Mouse (Mus musculus) frontal cortex, adult 2 months (tissue): ENCODE results near the gene Fgfr2. TPM values are rescaled to one million over a fixed set of nuclear protein-coding genes. Genes with fewer than 3 reads are reported as not detected.

ENCODE experiments used
- DNase-seq, 2 experiments: peaks; one replicate each; pipeline ENCODE4 v3.0.0; 2022; ENCODE audit warnings: low spot score in 1 of 2; ENCODE audit errors: extremely low spot score in 1 of 2
- polyA plus RNA-seq: library from polyadenylated mRNA; depleted of rRNA; stranded (reverse); fragments of >200 nt; gene quantifications from 2 replicates; pipeline ENCODE4 v1.2.3, GENCODE M21; 2012

Fgfr2 gene
- polyA plus RNA-seq, 1 experiment = 69.6 TPM

DNA sequence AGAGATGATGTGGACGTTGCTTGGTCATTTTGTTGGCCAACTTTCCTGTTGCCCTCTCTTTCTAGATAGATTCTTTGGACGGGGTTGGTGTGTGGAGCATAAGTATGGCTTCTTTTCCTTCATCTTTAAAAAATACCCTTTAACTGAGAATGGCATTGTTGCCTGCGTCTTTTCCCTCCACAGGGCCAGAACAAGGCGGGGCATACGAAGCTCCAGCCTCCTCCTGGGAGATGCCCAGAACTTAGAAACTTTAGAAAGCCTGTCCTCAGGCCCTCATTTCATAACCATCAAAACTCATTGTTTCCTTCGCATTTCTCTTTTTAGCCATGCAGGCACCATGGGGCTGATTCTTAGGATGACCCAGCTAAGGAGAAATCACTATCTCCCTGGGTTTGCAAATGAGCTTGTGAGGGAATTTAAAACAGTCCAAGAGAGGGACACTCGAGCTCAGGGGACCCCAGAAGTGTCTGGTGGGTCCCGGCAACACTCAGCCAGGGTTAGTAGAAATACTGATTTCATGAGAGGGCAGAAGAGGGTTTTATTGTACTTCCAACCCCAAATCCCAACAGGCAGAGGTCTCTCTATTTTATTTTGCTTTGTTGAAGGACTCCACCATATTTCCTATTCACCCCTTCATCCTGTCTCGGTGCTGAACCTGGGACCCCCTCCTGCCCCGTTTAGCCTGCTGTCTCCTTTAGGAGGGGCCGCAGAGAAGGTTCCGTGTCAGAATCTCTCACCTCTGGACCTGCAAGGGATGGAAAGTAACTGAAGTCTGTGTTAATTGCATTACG lies 2754.9 kb downstream of the Fgfr2 start:
- no peak for DNase-seq

DNA sequence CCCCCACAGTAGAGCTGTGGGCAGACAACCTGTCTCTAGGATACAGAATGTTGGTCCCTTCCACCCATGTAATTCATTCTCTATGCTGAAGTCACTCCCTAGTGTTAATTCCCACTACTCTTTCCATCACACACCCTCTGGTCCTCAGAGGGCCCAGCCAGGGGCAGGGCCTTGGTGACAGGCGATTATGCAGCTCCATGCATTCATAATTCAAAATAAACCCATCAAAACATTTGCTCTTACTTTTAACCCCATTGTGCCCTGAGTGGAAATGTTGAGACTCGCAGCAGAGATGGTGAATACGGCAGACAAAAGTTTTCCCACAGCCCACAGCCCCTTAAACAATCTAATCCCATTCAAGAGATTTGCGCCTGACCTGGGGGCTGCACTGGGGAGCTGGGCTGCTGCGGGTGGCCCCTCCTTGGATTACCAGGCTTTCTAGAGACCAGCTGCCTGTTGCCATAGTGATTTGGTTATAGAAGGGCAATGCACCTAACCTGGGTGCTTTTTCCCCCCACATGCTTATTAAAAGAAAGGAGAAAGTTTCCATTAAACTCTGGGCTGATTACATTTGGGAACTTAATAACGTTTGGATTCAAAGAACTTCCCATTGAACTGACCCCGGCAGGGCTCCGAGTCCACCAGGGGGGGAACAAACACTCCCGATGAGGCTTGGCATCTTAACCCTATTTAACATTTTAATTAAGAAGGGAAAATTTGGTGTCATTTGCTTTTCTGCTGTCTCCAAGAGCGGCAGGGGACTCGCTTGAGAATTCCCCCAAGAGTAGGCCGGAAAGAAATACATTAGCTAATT lies 2755.7 kb downstream of the Fgfr2 start:
- DNase-seq = no peak

DNA sequence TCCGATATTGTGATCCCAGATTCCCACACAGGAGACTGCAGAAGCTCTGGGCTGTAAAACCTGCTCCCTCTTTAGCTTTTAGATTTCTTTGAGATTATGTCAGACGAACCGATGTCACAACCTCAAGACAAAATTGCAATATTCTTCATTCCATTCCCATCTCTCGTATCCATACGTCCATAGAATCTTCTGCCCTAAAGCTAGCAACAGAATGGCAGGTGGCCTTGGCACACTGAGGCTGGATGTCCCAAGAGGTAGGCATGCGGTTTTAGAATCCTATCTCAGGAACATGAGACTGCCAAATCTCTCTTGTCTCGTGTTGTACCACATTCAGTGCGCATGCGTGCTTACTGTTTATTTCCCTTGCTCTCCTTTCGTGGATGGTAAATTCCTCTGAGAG lies 2757.4 kb downstream of the Fgfr2 start:
- DNase-seq = no peak

DNA sequence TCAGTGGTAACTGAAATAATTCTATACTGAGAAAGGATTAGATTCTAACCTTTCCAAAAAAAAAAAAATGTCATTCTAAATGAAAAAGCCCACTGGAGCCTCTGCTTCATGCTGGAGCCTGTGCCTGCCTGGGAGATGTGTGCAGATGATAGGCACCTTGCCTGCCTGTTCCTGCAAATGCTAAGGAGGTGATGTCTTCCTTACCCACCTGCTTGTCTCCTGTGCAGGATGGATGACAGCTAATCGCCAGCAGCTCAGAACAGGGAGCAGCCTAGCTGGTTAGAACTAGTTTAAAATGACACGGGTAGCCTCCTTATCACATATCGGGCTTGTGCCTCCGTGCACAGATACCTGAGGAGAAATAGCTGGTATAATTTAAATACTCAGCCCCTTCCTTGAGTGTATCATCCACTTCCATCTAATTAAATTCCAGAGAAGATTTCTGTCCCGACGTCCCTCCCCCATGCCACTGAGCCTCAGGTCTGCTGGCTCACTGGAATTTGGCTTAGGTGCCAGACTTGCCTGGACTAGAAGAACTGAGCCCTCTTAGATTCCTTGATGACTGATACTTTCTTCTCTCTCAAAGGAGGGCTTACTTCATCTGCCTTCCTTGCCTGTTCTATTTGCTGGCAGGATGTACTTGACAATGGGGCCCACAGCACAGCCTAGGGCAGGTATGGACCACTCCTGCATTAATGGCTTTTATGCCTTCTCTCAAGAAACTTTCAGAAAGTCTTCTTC lies 2782.6 kb downstream of the Fgfr2 start:
- DNase-seq = no peak

DNA sequence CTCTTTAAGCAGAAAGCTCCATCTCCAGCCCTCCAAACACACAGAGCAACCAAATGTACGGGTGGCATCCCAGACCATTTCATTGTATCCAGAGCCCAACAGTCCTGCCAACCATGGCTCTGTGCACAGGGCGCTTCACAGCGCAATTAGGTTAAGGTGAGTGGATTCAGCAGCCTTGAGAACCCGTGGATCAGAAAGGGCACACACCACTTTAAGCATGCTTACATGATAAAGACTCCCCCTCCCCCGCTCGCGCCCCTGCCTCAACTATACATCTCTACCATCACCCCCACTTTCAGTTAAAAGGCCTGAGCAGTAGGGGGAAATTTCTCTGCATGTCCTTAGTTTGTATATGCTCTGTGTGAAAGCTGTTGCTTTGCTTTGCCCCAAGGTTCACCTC lies 2785.5 kb downstream of the Fgfr2 start:
- no peak for DNase-seq

DNA sequence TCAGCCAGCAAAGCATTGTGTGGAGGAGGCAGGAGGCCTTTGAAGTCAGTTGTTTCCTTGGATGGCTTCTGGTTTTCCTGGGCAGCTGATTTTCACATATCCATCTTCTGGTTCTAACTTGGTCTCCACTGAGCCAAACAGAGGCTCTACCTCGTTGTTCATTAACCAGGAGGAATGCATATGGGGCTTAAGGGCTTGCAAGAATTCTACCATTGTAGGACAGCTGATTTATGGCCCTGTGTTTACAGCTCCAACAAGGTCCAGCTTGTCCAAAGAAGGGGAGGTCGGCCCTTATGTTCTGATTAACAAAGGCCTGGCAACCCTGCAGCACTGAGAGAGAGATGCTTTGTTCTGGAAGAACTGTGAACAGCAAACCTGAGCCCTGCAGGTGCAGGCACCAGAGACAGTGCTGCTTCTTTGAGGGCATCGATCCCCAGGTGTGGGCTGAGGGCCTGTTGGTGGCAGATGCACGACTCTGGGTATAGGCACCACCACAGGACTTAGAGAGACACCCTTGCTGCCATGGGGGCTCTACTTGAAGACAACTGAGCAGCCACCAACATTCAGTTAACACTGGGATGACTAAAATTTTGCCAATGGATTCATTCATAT lies 2787.6 kb downstream of the Fgfr2 start:
- no peak for DNase-seq

DNA sequence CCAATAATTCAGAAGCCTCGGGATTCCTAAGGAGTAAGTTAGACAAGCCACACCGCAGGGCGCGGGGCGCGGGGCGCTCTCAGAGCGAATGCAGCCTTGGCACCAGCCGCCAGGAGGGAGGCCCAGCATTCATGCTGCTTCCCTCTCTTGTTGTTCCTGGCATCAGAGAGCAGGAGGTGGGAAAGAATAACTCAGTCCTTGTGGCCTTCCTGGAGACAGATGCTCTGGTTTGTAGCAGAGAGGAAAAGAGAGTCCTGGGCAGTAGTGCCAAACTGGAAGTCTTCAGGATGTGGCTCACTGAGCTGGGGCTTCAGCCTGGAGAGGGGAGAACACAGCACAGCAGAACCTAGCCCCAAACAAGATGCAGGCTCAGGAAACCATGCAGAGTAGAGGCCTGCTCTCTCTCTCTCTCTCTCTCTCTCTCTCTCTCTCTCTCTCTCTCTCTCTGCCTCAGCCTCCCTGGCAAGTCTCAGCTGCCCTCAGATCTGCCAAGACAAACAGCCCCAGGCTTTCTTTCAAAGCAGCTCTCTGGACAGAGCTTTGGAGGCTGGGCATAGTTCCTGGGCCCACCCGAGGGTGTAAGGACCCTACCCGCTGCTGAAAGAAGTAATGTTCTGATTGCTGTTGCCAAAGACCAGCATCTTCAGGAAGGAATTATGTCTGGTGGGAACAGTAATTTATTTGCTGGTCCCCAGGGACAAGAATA lies 2790.5 kb downstream of the Fgfr2 start:
- no peak for DNase-seq

DNA sequence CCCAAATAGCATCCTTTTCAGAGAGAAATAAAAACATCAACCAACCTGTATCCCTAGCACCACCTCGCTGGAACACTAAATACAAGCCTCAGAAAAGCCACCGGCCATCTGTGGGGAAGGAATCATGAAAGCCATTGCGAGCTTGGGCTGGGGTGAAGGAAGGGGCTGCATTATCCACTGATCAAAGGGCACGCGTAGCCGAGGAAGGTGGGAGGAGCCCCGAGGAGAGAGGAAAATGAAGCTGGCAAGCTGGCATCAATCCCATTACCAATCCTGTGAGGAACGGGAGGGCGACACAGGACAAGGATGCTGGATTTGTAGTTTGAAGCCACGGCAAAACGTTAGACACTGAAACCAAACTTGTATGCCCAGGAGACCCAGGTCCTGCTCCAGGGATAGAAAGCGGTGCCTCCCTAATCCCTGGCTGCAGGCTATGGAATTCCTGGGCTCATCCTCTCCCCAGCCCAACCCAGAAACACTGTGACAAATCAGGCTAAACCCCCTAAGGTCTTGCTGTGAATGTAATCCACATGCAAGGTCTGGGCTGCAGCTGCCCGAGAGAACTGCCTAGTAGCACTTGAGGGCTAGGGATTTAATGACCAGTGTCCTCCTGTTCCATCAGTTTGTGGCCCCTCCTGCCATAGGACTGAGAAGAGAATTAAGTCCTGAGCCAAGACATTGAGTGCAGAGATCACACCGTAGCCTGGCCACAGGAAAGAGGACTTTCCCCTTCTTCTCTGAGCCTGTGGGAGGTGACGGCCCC lies 2795.4 kb downstream of the Fgfr2 start:
- DNase-seq = no peak

DNA sequence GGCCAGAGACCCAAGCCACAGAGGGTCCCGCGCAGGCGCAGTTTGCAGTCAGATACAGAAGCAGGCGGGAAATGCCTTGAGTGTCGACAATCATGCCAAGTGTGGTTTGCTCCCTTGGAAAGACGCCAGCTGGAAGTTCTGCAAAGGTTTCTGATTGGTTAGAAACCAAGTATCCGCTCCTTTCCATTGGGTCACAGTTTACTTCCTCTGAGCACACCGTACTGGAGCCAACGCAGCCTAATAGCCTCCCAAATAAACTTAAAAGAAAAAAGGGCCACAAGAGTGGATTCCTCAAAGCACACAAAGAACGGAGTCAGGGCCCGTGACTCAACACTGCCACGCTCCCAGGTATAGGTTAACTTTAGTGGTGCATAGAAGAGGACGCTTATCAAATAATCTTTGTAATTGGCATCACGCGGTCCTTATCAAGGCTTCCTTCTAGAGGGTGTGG lies 2797.1 kb downstream of the Fgfr2 start:
- no peak for DNase-seq

DNA sequence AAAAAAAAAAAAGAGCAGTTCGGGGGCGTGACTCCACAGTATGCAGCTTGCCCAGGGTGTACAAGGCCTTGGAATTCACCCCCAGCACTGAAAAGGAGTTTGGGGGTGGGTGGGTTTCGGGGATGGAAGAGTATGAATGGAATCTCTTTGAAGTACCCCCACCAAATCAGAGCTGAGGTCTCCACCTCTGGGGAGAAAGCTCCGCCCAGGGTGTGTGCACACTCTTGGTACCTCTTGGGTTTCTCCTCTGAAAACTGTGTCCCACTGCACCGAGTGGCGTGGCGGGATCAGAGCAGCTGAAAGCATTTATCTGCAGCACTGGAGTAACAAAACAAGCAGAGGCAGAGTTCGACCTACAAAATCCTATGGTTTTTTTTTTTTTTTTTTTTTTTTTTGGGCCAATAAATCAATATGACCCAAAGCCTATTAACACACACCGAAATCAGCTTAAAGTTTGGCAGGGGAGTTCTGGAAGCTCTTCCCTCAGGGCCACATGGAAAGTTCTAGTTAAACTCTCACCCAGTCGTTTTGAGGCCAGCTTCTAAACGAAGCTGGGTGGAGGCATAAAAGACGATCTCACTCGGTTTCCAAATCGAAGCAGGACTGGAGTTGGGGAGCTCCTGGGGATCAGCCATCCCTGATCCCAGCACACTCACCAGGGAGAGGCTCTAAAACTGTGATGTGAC lies 2798.3 kb downstream of the Fgfr2 start:
- DNase-seq = no peak

DNA sequence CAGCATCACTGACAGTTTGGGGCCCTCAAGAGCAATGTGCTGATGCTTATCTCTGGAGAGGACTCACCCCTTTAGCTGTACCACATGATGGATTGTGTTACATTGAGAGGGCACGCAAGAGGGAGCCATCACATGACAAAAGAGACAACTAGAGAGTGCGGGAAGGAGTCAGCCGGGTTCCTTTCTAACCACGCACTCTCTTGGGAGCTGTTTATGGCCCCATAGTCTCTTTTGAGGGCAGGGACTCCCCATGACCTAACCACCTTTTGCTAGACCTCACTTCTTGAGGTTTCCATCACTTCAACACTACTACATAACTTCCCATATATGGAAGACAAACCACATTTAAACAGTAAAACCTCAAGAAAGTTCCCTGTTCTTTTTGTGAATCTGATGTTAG lies 2799.4 kb downstream of the Fgfr2 start:
- no peak for DNase-seq

DNA sequence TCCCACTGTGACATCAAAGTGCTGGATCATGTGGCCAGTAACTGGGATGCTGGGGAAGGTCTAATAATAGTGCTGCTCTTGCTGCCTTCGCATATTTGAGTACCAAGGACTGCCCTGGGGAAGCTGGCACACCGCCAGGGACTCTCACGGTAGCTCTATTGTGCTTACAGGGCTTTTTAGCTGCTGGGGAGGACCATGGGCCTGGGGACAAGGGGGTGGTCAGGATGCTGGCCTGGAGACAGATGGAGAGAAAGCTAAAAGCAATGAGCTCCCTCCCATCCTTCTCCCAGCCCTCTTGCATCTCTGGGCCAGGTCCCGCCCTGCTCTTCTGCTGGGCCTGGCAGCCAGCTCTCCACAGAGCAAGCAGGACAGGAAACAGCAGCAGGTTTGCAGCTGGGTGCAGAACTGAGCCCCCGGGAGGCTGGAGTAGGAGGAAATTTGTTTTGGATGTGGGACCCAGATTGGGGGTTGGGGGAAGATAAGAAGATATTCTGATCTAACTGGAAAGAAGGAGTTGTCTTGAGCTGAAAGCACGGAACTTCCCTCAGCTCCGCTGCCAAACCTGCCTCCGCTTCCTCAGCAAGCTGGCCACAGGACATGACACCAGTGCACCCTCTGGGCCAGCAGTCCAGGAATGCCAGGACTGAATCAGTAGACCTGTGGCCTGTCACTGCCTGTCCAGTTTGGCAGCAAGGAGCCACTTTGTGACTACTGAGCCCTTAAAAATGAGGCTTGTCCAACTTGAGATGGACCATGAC lies 2803.2 kb downstream of the Fgfr2 start:
- DNase-seq = peak; percentile 11 to 27

DNA sequence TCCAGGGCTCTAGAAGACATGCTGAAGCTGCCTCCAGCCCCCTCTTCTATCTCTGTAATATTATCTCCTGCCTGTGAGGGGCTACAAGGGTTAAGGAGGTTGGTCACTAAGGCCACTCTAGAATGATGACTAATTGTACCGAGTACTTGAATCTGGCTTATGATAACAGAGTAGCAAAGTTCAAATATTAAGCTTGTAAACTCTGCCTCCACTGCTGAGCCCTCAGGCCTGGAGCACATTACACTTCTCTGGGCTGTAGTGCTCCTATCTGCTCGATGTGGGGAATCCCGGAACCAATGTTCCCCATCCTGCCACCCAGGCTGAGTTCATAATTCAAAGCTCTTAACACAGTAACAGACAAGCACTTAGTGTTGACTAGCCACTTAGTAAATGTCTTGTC lies 2806.9 kb downstream of the Fgfr2 start:
- DNase-seq = no peak

DNA sequence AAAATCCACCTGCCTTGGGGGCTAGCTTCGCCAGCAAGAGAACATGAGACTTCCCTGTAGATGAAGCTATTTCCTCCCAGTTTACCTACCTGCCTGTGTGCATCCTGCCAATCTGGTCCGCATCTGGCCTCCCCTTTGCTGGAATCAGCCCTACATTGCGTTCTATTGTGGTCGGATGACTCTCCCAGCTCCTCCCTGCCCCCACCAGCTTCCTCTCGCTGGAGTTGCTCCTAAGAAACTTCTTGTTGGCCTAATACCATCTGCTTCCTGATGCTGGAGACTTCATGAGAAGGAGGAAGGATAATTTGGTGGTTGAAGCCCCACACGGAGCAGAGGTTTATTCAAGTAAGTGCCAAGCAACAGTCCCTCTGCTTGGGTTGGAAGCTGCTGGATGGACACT lies 2807.9 kb downstream of the Fgfr2 start:
- DNase-seq = no peak

DNA sequence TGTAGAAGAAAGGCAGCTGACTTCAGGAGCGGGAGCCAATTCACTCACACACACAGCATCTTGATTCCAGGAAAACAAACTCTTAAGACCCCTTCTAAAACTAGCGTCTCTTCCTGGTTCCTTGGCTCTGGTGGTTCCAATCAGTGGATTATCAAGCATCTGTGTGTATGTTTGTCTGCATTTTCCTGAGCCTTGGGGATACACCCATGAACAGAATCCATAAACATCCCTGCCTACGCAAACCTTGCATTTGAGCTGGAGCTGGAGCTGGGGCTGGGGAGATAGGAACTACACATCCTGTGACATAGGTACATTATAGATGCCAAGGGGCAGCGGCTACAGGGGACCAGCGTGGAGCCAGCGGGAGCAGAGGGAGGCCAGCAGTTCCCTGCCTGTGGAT lies 2808.5 kb downstream of the Fgfr2 start:
- DNase-seq = no peak

DNA sequence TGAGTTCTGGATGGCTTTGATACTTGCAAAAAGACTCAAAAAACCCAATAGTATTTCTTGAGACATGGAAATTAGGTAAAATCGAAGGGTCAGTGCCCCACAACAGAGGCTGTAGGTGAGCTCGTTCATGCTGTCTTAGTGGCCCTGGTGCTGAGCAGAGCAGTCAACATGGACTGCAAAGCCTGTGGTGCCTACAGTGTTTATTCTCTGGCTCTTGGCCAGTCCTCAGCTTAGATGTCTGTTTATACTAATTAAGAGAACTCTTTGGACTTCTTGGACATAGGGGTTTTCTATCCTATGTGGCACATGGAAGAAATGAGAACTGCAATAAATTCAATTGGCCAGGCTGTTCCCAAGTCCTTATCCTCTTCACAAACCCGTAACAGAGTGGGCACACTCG lies 2811.8 kb downstream of the Fgfr2 start:
- DNase-seq = no peak

DNA sequence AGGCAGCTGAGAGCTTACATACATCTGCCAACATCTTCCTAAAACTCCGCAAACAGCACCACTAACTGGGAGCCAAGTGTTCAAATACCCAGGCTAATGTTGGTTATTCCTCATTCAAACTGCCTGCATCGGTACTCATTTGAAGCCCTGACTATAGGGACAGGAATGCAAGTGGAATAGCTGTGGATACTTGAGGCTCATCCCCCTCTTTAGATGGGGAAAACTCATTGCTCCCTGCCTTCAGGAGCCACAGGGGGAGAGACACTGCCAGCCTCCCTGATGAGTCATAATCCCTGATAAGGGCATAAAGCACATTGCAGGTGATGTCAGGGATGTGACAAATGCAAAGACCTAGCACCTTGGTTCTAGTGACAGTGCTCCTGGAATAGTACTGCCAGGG lies 2814.0 kb downstream of the Fgfr2 start:
- DNase-seq = no peak

DNA sequence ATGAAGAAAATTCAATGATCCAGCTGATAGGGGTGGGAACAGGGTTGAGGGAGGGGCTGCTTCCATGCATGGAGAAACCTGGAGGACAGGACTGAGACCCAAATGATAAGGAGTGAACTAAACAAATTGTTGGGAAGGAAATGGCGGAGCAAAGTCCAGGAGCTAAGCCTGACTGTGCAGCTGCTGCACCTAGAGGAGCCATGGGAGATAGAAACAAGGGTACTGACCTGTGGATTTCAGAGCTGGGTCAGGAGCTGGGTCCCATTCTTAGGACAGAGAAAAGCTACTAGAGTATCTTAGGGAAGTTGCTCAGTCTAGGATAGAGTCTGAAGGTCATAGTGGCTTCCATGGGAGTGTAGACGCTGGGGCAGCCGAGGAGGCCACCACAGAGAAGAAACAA lies 2816.1 kb downstream of the Fgfr2 start:
- no peak for DNase-seq
